Mouse (Mus musculus) neural tube, embryonic 12.5 days (tissue): ENCODE results near the gene Lif. TPM values are rescaled to one million over a fixed set of nuclear protein-coding genes. Genes with fewer than 3 reads are reported as not detected.

Experiments
- ATAC-seq: fragments of 200-750 bp; cut with Nextera tagmentation; 2 replicates; pipeline ENCODE4 v1.8.0; 2017; ENCODE audit warnings: low read depth, mild to moderate bottlenecking, moderate TSS enrichment, moderate library complexity; ENCODE audit not compliant: low FRiP score
- H3K27ac ChIP-seq: fragments of 300-500 bp; sonication (generic); 2 replicates; pipeline ENCODE4 v1.5.1; 2016
- H3K27me3 ChIP-seq: fragments of 300-500 bp; sonication (generic); replicated peaks from 2 replicates; pipeline ENCODE4 v1.6.1; 2016; ENCODE audit warnings: mild to moderate bottlenecking
- H3K36me3 ChIP-seq: fragments of 300-500 bp; sonication (generic); 2 replicates; pipeline ENCODE4 v1.6.1; 2016; ENCODE audit warnings: mild to moderate bottlenecking
- H3K4me1 ChIP-seq: fragments of 300-500 bp; sonication (generic); 2 replicates; pipeline ENCODE4 v1.6.1; 2016
- H3K4me2 ChIP-seq: fragments of 300-500 bp; sonication (generic); replicated peaks from 2 replicates; pipeline ENCODE4 v1.6.1; 2016; ENCODE audit warnings: mild to moderate bottlenecking
- H3K4me3 ChIP-seq: fragments of 300-500 bp; sonication (generic); 2 replicates; pipeline ENCODE4 v1.5.1; 2016
- H3K9ac ChIP-seq: fragments of 300-500 bp; sonication (generic); 2 replicates; pipeline ENCODE4 v1.6.1; 2016; ENCODE audit warnings: mild to moderate bottlenecking
- H3K9me3 ChIP-seq: fragments of 300-500 bp; sonication (generic); 2 replicates; pipeline ENCODE4 v1.6.1; 2016; ENCODE audit warnings: mild to moderate bottlenecking
- WGBS: fragments of 180-500 bp; shearing (Covaris S2); methylation state at CpG from one replicate; pipeline ENCODE4 v1.1.7; 2016; 5-methylcytosine and 5-hydroxymethylcytosine counted together
- polyA plus RNA-seq: library from polyadenylated mRNA; unstranded; fragments of >200 nt; fragmentation: Nextera tagmentation; extraction: Ambion mirVana; gene quantifications from 2 replicates; pipeline ENCODE4 v1.2.1, GENCODE M21; 2016

Gene Lif
- polyA plus RNA-seq, 1 experiment from 2014 or later: not detected

DNA sequence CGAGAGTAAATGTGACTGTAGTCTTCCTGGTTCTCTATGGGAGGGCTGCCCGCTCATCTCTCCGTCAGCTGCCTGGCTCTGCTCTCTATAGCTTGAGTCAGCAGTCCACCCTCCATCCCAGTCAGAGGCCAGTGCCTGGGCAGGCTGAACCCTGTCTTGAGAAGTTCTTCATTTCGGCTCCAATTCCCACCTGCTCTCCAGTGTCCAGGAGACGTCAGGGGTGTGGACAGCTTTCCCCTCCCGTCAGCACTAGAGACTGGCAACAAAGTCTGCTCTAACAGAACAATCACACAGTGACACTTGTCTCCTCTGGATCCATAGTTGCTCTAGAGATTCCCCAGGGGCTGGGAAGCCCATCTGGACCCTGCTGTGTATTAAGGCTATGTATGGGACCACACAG lies 36.7 kb downstream of the Lif start:
- Histone ChIP-seq H3K9me3 (no peaks in the 10 kb centered on the region), H3K4me1 (peaks cover 11% of the 10 kb centered on the region; the same call in 1 of the 2 replicates), H3K27me3 (no peaks in the 10 kb centered on the region), H3K9ac (no peak overlapping the region), H3K27ac (no peak overlapping the region), H3K4me2 (no peak overlapping the region), H3K36me3 (no peaks in the 10 kb centered on the region), H3K4me3 (no peak overlapping the region)
- no peak for ATAC-seq
- WGBS: 82% methylated on average over 6 of the region's 6 CpGs

DNA sequence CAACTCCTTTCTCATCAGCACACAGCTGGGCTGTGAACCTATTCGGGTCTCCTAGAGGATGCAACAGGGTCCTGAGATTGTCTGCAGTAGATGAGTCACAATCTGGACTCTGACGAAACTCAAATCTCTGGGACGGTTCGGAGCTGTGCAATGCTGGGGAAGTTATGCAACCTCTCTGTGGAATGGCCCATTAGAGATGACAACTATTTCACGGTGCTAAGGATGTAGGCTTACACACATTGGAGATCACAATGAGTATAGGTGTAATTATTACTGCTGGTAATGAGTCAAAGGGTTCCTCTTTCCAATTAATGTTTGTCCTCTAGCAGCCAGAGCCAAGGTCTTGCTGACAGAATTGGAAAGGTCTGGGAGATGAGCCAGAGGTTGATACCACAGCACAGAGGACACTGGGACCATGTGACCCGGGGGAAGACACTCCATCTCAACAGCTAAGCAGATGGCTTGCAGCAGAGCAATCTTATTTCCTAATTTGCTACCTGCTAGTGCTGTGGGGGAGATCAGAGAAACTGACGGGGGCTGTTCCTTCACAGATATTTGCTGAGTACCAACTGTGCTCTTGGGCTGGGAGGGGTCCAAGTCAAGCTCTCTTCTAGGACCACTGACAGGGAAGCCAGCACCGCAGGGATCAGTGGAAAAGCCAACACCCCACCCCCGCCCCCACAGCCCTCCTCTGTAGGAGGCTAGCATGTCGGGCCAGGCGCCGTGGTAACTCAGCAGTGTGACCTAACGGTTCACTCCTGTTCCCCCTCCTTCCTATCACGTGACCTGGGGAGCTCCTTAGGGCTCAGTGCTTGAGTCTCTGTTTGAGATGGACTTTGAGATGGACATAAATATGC lies 37.4 kb downstream of the Lif start:
- Histone ChIP-seq H3K4me2 (no peak overlapping the region), H3K27ac (no peak overlapping the region), H3K9me3 (no peaks in the 10 kb centered on the region), H3K9ac (no peak overlapping the region), H3K4me3 (no peak overlapping the region), H3K4me1 (peaks cover 11% of the 10 kb centered on the region; the same call in 1 of the 2 replicates), H3K36me3 (no peaks in the 10 kb centered on the region), H3K27me3 (no peaks in the 10 kb centered on the region)
- 45% methylated on average over 14 of the region's 14 CpGs for whole genome bisulfite sequencing
- no peak for ATAC-seq

DNA sequence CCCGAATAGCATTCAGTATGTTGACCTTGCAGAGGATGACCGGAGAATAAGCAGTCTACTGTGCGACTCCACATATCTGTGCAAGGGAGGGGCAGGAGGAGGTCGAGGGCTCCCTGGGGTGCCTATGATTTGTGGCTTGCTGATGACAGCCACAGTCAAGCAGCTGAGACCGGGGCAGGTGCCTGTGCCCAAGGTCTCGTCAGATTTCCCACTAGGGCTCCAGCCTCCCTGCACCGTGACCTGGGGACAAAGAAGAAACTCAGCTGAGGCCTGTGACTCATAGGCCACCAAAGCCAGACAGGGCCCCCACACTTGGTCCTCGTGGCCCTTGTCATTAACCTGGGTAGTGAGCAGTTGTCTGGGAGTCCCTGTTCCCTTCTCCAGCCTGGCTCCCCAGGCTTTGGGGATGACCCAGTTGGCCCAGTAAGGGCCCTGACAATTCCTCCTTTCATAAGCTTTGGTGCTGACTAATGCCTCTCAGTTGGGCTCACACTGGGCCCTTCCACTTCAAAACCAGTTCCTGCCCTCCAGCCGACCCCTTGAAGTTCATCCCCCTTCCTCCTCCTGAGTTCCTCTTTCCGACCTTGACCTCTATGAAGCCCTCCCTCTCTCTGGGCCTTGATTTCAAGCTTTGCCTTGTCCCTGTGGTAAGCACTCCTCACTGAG lies 39.4 kb downstream of the Lif start:
- 0 out of 2 replicates have a peak, but pooled peaks have one; percentile 17 for ATAC-seq
- Histone ChIP-seq H3K4me2 (no peak overlapping the region), H3K27me3 (no peaks in the 10 kb centered on the region), H3K4me1 (peaks cover 11% of the 10 kb centered on the region; the same call in 1 of the 2 replicates), H3K4me3 (no peak overlapping the region), H3K36me3 (no peaks in the 10 kb centered on the region), H3K9ac (no peak overlapping the region), H3K27ac (no peak overlapping the region), H3K9me3 (no peaks in the 10 kb centered on the region)
- WGBS: 49% methylated on average over 10 of the region's 10 CpGs

DNA sequence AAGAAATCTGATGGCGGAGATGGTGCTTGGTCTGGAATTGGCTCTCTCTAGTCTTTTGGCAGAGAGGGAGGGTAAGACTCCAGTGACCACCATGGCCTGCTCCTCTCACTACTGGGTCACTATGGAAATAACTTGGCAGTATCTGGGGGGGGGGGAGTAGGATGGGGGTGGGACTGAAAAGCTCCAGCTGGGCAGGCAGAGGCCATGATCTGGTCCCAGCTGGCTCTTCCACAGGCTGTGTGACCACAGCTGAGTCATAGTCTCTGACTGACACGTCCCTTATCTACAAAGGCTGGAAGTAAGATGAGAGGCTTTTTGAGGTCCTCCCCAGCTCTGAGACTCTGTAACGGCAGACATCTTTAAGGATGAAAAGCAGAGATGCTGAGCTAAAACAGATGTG lies 40.4 kb downstream of the Lif start:
- ATAC-seq: no peak
- H3K4me3 ChIP-seq: no peak overlapping the region
- no peaks in the 10 kb centered on the region for H3K27me3 ChIP-seq
- H3K9me3 ChIP-seq: no peaks in the 10 kb centered on the region
- H3K36me3 ChIP-seq: no peaks in the 10 kb centered on the region
- H3K9ac ChIP-seq: no peak overlapping the region
- H3K27ac ChIP-seq: no peak overlapping the region
- 72% methylated on average over 3 of the region's 3 CpGs for WGBS
- peaks cover 11% of the 10 kb centered on the region; the same call in 1 of the 2 replicates for H3K4me1 ChIP-seq
- no peak overlapping the region for H3K4me2 ChIP-seq

- Histone ChIP-seq H3K27me3 (no peaks in the 10 kb centered on the region), H3K36me3 (no peaks in the 10 kb centered on the region), H3K4me2 (no peak overlapping the region), H3K27ac (no peak overlapping the region), H3K9me3 (no peaks in the 10 kb centered on the region), H3K9ac (no peak overlapping the region), H3K4me1 (peaks cover 11% of the 10 kb centered on the region; the same call in 1 of the 2 replicates), H3K4me3 (no peak overlapping the region)
- no peak for ATAC-seq
- 47% methylated on average over 7 of the region's 7 CpGs for WGBS
These were observed 41.3 kb downstream of the Lif start for GRCm38 (mm10) chr11:4298615-4299014.

DNA sequence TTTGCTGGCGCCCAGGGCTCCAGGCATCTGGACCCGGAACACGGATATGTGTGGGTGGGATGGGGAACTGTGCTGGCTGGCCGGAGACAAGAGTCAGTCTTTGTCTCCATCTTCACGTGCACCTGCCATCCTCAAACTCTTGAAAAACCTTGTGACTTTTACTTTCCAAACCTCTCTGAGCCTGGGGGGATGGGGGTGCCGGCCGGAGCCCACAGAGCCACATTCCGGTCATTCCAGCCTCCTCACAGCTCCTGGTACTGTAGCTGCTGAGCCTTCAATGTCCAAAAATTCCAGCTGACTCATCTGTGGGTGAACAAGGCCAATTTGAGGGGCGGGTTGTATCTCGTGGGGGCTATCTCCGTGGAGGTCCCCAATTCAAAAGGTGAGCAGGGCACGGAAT lies 41.8 kb downstream of the Lif start:
- H3K4me3 ChIP-seq: no peak overlapping the region
- H3K4me2 ChIP-seq: no peak overlapping the region
- 66% methylated on average over 12 of the region's 12 CpGs for WGBS
- no peaks in the 10 kb centered on the region for H3K27me3 ChIP-seq
- peaks cover 11% of the 10 kb centered on the region; the same call in 1 of the 2 replicates for H3K4me1 ChIP-seq
- H3K9ac ChIP-seq: no peak overlapping the region
- H3K9me3 ChIP-seq: no peaks in the 10 kb centered on the region
- no peaks in the 10 kb centered on the region for H3K36me3 ChIP-seq
- H3K27ac ChIP-seq: no peak overlapping the region
- ATAC-seq: no peak

DNA sequence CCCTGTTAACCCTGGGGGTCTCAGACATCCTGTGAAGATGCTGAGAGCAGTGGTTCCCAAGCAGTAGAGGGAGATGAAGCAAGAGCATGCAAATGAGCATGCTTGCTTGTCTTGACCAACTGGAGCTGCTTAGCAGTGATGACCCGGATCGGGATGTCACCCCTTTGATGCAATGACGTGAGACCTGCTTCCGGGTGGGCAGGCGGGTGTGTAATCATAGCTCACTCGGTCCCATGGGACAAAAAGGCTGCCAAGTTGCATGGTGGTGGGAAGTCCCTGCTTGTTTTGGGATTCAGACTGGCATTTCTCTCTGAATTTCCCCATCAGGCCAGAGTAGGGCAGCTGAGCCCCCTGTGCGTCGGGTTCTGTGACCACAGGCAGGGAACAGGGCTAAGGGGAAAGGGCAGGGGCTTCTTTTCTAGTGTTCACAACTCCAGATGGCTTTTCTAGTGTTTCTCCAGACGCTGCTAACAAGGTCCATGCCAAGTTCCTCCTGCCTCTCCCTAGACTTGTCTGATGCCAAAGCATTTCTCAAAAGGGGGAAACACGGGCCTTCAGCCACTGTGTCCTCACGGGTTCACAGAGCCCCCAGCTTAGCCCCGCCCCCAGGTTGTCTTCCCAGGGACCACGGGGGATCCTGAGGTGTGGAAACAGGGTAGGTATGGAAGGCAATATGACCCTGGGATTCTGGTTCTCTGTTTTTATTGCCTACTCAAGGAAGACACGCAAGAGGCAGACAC lies 42.5 kb downstream of the Lif start:
- no peaks in the 10 kb centered on the region for H3K36me3 ChIP-seq
- no peak overlapping the region for H3K4me2 ChIP-seq
- H3K9ac ChIP-seq: no peak overlapping the region
- H3K4me1 ChIP-seq: peaks cover 10% of the 10 kb centered on the region; the same call in 1 of the 2 replicates
- H3K27ac ChIP-seq: no peak overlapping the region
- no peak overlapping the region for H3K4me3 ChIP-seq
- H3K27me3 ChIP-seq: no peaks in the 10 kb centered on the region
- WGBS: 81% methylated on average over 14 of the region's 14 CpGs
- H3K9me3 ChIP-seq: no peaks in the 10 kb centered on the region
- no peak for ATAC-seq

DNA sequence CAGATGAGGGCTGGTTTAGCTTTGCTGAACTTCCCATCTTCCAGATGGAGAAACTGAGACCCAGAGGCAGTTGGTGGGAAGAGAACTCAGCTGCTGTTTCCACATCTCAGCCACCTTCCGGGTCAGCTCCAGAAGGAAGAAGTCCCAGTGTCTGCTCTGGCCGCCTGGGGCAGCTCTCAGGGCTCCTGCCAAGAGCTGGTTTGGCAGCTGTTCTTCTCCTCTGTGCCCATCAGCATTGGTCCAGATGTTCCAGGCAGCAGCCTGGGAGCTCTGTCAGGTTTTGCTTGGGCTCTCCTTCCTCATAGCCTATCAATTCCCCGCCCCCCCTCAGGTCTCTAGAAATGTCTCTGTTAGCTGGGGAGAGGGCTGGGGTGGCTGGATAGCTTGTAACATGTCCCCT lies 43.3 kb downstream of the Lif start:
- Histone ChIP-seq H3K27ac (no peak overlapping the region), H3K27me3 (no peaks in the 10 kb centered on the region), H3K36me3 (no peaks in the 10 kb centered on the region), H3K9me3 (no peaks in the 10 kb centered on the region), H3K9ac (no peak overlapping the region), H3K4me1 (peaks cover 5% of the 10 kb centered on the region; the same call in 1 of the 2 replicates), H3K4me3 (no peak overlapping the region), H3K4me2 (no peak overlapping the region)
- no peak for ATAC-seq
- 72% methylated on average over 3 of the region's 3 CpGs for WGBS

GRCm38 (mm10) chr11:4302363-4302913 lies 45.1 kb downstream of the Lif start:
- Histone ChIP-seq H3K9ac (no peak overlapping the region), H3K27ac (no peak overlapping the region), H3K27me3 (no peaks in the 10 kb centered on the region), H3K4me1 (no peaks in the 10 kb centered on the region), H3K36me3 (no peaks in the 10 kb centered on the region), H3K4me2 (no peak overlapping the region), H3K4me3 (no peak overlapping the region), H3K9me3 (no peaks in the 10 kb centered on the region)
- no peak for ATAC-seq
- 40% methylated on average over 5 of the region's 5 CpGs for WGBS

DNA sequence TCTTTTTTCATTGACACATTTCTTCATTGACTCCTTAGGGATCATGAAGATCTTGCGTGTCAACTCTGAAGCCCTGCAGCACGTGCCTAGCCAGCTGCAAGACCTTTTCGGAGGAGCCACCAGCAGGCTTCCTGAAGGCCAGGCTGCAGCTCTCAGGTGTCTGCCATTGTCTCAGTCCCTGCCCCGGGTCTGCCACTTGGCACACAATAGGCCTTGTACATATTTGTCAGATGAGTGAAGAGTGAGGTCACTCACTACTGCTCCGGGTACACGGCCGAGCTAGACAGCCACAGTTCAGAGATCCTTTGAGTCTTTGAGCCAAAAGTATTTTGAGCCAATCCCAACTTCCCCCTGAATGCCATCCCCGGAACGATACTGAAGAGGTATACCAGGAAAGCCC lies 45.7 kb downstream of the Lif start:
- Histone ChIP-seq H3K4me2 (no peak overlapping the region), H3K27ac (no peak overlapping the region), H3K36me3 (no peaks in the 10 kb centered on the region), H3K9ac (no peak overlapping the region), H3K4me1 (no peaks in the 10 kb centered on the region), H3K9me3 (no peaks in the 10 kb centered on the region), H3K4me3 (no peak overlapping the region), H3K27me3 (no peaks in the 10 kb centered on the region)
- WGBS: 75% methylated on average over 9 of the region's 9 CpGs
- no peak for ATAC-seq

DNA sequence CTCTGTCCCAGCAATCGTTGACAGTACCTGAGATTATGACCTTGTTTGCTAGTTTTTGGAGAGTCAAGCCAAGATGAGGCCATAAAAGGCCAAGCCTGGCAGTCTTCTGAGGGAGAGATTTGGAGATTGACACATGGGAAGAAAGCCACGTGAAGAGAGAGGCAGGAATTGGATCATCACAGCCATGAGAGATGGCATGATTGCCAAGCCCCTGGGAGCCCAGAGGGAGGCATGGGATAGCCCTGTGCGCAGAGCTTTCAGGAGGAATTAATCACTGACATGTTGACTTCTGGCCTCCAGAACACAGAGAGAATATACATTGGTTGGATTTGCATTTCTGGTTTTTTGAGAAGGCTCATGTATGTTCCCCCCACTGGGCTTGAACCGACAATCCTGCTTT lies 46.8 kb downstream of the Lif start:
- H3K27ac ChIP-seq: no peak overlapping the region
- no peak overlapping the region for H3K9ac ChIP-seq
- no peaks in the 10 kb centered on the region for H3K27me3 ChIP-seq
- H3K4me1 ChIP-seq: no peaks in the 10 kb centered on the region
- ATAC-seq: no peak
- no peaks in the 10 kb centered on the region for H3K9me3 ChIP-seq
- WGBS: 67% methylated on average over 4 of the region's 4 CpGs
- no peak overlapping the region for H3K4me3 ChIP-seq
- H3K36me3 ChIP-seq: no peaks in the 10 kb centered on the region
- no peak overlapping the region for H3K4me2 ChIP-seq

- no peak overlapping the region for H3K9ac ChIP-seq
- H3K27ac ChIP-seq: no peak overlapping the region
- H3K9me3 ChIP-seq: no peaks in the 10 kb centered on the region
- no peaks in the 10 kb centered on the region for H3K36me3 ChIP-seq
- no peak overlapping the region for H3K4me3 ChIP-seq
- H3K27me3 ChIP-seq: no peaks in the 10 kb centered on the region
- H3K4me2 ChIP-seq: no peak overlapping the region
- H3K4me1 ChIP-seq: no peaks in the 10 kb centered on the region
- 93% methylated on average over 4 of the region's 4 CpGs for WGBS
- ATAC-seq: no peak
These were observed 47.7 kb downstream of the Lif start for GRCm38 (mm10) chr11:4305090-4305489.
